Mouse (Mus musculus): Measurements from ENCODE around the gene Usp20. TPM values are rescaled to one million over a fixed set of nuclear protein-coding genes. Genes with fewer than 3 reads are reported as not detected.

Usp20 gene
- polyA plus RNA-seq, 1 experiment from 2014 or later, result 4.0 TPM

DNA sequence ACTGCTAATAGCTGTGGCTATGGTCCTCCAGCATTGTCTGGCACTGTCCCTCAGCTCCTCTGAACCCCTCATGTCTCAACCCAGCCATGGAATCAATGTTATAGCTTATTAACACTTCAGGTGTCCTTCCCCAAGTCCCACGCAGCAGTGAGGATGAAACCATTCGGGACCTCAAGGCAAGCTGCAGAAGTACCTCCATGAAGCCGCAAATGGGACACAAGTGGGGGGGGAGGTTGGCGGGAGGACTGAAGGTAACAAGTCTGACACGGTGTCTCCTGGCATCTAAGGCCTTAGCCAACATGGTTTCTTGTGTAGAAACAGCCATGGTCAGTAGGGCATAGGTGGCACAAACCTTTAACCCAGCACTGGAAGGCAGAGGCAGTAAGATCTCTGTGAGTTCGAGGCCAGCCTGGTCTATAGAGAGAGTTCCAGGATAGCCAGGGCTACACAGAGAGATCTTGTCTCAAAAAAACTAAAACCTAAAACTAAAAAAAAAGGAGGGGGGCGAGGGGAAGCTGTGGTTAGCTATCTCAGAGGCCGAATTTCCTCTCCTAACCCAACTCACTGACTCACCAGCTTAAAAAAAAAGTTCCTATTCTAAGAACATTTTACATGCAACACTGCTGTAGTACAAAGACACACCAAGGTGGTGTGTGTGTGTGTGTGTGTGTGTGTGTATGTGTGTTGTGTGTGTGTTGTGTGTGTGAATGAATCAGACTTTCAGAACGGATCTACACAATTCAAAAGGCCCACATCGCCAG lies 80.0 kb downstream of the Usp20 start:
- Histone ChIP-seq H3K9ac (ENCODE audit: low read depth, low read length) (no peak overlapping the region), H3K27me3 (replicated peaks; ENCODE audit: control insufficient read depth, insufficient read depth, low read length) (no peaks in the 10 kb centered on the region), H3K9me3 (ENCODE audit: control insufficient read depth) (no peaks in the 10 kb centered on the region), H3K36me3 (ENCODE audit: control insufficient read depth, insufficient read depth) (peaks cover 10% of the 10 kb centered on the region; the same call in 1 of the 2 replicates), H3K4me2 (replicated peaks; ENCODE audit: low read depth) (no peak overlapping the region), H3K4me1 (replicated peaks; ENCODE audit: control insufficient read depth, insufficient read depth, low read length) (no peaks in the 10 kb centered on the region), H3K27ac (ENCODE audit: low read depth, low read length) (no peak overlapping the region), H3K4me3 (ENCODE audit: low read depth, low read length) (no peak overlapping the region)
- no peak for TF ChIP-seq CTCF (IDR thresholded peaks at IDR 0.05; ENCODE audit: low read depth)
- ATAC-seq, result no peak
- 88% methylated on average over 10 of the region's 10 CpGs for whole genome bisulfite sequencing

DNA sequence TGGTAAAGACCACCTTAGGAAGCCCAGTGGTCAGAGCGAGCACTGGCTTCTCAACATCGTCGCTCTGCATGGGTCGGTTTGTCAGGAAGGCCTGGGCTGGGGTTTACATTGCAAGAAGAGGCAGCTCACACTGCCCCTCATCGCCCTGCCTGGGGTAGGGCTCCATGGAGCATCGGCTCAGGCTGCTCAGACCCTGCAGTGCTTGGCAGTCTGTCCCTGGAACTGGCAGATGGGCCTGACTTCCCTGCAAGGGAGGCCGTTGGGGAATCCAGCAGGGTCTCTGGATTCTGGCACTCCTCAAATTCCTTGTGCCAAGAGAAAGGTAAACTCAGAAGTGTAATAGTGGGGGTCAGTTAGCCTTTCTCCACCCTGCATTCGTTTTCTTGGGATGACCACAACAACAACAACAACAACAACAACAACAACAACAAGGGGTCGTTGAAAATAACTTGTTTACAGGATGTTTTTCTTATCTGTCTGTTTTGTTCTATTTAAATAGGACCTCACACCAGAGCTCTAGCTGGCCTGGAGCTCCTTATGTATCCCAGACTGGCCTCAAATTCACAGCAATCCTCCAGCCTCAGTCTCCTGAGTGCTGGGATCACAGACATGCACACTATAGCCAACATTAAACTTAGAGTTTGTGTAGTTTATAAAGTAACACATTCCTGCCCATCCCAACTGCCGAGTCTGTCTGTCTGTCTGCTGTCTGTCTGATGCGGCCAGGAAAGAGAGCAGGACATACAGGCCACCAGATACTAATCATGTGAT lies 84.1 kb downstream of the Usp20 start:
- Histone ChIP-seq H3K4me2 (replicated peaks; ENCODE audit: low read depth) (no peak overlapping the region), H3K9ac (ENCODE audit: low read depth, low read length) (no peak overlapping the region), H3K4me3 (ENCODE audit: low read depth, low read length) (no peak overlapping the region), H3K27ac (ENCODE audit: low read depth, low read length) (no peak overlapping the region), H3K4me1 (replicated peaks; ENCODE audit: control insufficient read depth, insufficient read depth, low read length) (no peaks in the 10 kb centered on the region), H3K27me3 (replicated peaks; ENCODE audit: control insufficient read depth, insufficient read depth, low read length) (no peaks in the 10 kb centered on the region), H3K9me3 (ENCODE audit: control insufficient read depth) (no peaks in the 10 kb centered on the region), H3K36me3 (ENCODE audit: control insufficient read depth, insufficient read depth) (no peaks in the 10 kb centered on the region; the same call in 1 of the 2 replicates)
- no peak for ATAC-seq
- TF ChIP-seq CTCF (IDR thresholded peaks at IDR 0.05; ENCODE audit: low read depth), result no peak
- WGBS, result 79% methylated on average over 11 of the region's 11 CpGs

DNA sequence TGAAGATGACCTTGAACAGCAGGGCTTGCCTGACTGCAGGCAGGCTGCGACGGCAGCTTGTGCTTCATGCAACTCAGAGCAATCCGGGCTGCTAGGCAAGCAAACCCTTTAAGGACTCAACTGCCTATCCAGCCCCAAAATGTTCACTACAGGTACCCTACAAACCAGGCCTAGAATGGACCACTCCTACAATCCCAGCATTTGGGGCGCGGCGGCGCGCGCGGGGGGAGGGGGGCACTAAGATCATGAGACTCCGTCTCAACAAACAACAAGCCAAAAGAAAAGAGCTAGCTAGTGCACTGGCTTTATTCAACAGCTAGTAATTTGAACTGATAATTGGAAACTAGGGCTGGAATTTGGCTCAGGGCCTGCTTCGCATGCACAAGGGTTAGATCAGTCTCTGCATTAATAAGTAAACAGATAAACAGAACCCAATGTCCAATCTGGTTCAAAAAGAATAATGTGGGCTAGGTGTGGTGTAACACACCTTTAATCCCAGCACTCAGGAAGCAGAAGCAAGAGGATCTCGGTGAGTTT lies 85.0 kb downstream of the Usp20 start:
- Histone ChIP-seq H3K4me2 (replicated peaks; ENCODE audit: low read depth) (no peak overlapping the region), H3K36me3 (ENCODE audit: control insufficient read depth, insufficient read depth) (no peaks in the 10 kb centered on the region; the same call in 1 of the 2 replicates), H3K9me3 (ENCODE audit: control insufficient read depth) (no peaks in the 10 kb centered on the region), H3K4me3 (ENCODE audit: low read depth, low read length) (no peak overlapping the region), H3K27ac (ENCODE audit: low read depth, low read length) (no peak overlapping the region), H3K4me1 (replicated peaks; ENCODE audit: control insufficient read depth, insufficient read depth, low read length) (no peaks in the 10 kb centered on the region), H3K9ac (ENCODE audit: low read depth, low read length) (no peak overlapping the region; the same call in 1 of the 2 replicates), H3K27me3 (replicated peaks; ENCODE audit: control insufficient read depth, insufficient read depth, low read length) (no peaks in the 10 kb centered on the region)
- 87% methylated on average over 13 of the region's 13 CpGs for WGBS
- TF ChIP-seq CTCF (IDR thresholded peaks at IDR 0.05; ENCODE audit: low read depth), result no peak
- no peak for ATAC-seq

DNA sequence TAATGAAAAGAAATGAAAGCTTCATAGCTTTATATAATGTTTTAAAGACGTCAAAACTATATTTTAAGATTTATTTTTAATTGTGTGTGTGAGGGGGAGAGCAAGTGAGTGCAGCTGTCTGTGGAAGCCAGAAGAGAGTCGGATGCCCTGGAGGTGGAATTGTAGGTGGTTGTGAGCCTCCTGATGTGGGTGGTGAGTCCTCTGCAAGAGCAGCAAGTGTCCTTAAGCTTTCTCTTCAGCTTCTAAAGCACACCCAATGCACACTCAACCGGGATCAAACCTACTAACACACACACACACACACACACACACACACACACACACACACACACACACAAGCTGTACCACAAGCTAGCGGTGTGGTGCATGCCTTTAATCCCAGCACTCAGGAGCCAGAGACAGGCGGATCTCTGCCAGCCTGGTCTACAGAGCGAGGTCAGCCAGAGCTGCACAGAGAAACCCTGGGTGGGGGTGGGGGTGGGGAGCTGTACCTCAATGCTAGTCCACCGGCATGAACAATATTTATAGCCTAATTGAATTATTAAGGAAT lies 85.7 kb downstream of the Usp20 start:
- Histone ChIP-seq H3K36me3 (ENCODE audit: control insufficient read depth, insufficient read depth) (no peaks in the 10 kb centered on the region; the same call in 1 of the 2 replicates), H3K9ac (ENCODE audit: low read depth, low read length) (no peak overlapping the region), H3K27me3 (replicated peaks; ENCODE audit: control insufficient read depth, insufficient read depth, low read length) (no peaks in the 10 kb centered on the region), H3K4me2 (replicated peaks; ENCODE audit: low read depth) (no peak overlapping the region), H3K9me3 (ENCODE audit: control insufficient read depth) (no peaks in the 10 kb centered on the region), H3K27ac (ENCODE audit: low read depth, low read length) (no peak overlapping the region), H3K4me1 (replicated peaks; ENCODE audit: control insufficient read depth, insufficient read depth, low read length) (no peaks in the 10 kb centered on the region), H3K4me3 (ENCODE audit: low read depth, low read length) (no peak overlapping the region)
- 71% methylated on average over 7 of the region's 7 CpGs for WGBS
- TF ChIP-seq CTCF (IDR thresholded peaks at IDR 0.05; ENCODE audit: low read depth), result no peak
- ATAC-seq, result no peak

DNA sequence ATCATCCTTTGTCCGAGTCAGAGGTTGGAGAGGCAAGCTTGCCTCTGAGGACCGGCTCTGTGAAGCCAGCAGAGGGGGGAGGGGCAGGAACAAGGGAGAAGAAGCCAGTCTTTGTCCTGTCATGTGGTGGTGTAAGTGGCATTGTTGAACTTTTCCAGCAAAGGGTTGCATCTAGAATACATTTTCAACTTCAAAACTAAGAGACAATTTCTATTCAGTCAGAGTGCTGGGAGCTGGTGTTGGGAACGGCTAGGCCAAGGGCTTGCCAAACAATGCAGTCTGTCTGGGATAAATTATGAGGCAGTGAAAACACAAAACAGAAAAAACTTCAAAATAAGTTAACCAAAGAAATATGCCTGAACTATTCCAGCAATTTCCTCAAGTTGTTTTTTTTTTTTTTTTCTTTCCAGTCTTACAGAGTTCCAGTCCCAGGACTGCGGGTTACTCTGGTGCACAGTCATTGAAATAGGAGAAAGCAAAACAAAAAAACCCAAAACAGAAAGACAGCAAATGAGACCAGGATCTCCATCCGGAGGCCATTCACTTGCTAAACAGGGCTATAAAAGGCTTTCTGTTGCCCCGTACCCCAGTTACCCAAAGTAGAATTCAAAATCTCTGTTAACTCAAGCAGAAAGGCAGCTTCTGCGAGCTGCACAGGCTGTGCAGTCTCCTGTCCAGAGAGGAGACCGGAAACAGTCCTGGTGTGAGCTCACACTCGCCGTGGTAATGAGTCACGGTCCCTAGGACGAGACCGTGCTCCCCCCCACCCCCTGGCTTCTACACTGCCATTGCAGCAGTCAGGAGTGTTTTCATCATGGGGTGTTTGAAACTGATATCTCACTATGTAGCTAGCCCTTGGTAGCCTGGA lies 86.4 kb downstream of the Usp20 start:
- no peaks in the 10 kb centered on the region for H3K9me3 ChIP-seq (ENCODE audit: control insufficient read depth)
- no peak for ATAC-seq
- H3K4me3 ChIP-seq (ENCODE audit: low read depth, low read length), result no peak overlapping the region
- H3K9ac ChIP-seq (ENCODE audit: low read depth, low read length), result no peak overlapping the region
- H3K36me3 ChIP-seq (ENCODE audit: control insufficient read depth, insufficient read depth), result peaks cover 4% of the 10 kb centered on the region; the same call in 1 of the 2 replicates
- no peak overlapping the region; the same call in 1 of the 2 replicates for H3K27ac ChIP-seq (ENCODE audit: low read depth, low read length)
- TF ChIP-seq CTCF (IDR thresholded peaks at IDR 0.05; ENCODE audit: low read depth), result no peak
- WGBS, result 57% methylated on average over 13 of the region's 13 CpGs
- H3K27me3 ChIP-seq (replicated peaks; ENCODE audit: control insufficient read depth, insufficient read depth, low read length), result no peaks in the 10 kb centered on the region
- H3K4me1 ChIP-seq (replicated peaks; ENCODE audit: control insufficient read depth, insufficient read depth, low read length), result no peaks in the 10 kb centered on the region
- no peak overlapping the region for H3K4me2 ChIP-seq (replicated peaks; ENCODE audit: low read depth)

Measured in intestine, postnatal 0 days (tissue).